Mouse (Mus musculus): Measurements from ENCODE around the gene Jmy.
A peak's percentile ranks its signal among the peaks of the same experiment; 100 is the strongest.
"Not testable (repeated sequence)": the region's sequence is repeated elsewhere in the genome, so short reads cannot be mapped to it uniquely, and the experiment has no call there.

Gene Jmy

GRCm38 (mm10) chr13:93499167-93499972, at the start of gene Jmy:
Jmy (minus strand) TSS chr13:93499808.
- DNase-seq (ENCODE audit: low spot score in 2 of 2), result peak; percentile 82 to 84

- DNase-seq (ENCODE audit: low spot score in 2 of 2), result no peak
These were observed 48.0 kb upstream of the Jmy start for GRCm38 (mm10) chr13:93547641-93548040.

- DNase-seq (ENCODE audit: low spot score in 2 of 2), result no peak
These were observed 46.4 kb upstream of the Jmy start for GRCm38 (mm10) chr13:93546011-93546410.

- no peak for DNase-seq (ENCODE audit: low spot score in 2 of 2)
These were observed 44.7 kb upstream of the Jmy start for GRCm38 (mm10) chr13:93544274-93544673.

- no peak for DNase-seq (ENCODE audit: low spot score in 2 of 2)
These were observed 39.7 kb upstream of the Jmy start for GRCm38 (mm10) chr13:93539311-93539710.

- DNase-seq (ENCODE audit: low spot score in 2 of 2), result no peak
These were observed 19.2 kb upstream of the Jmy start for GRCm38 (mm10) chr13:93518753-93519319.

GRCm38 (mm10) chr13:93517223-93517622, 17.6 kb upstream of the Jmy start:
- no peak for DNase-seq (ENCODE audit: low spot score in 2 of 2)

- no peak for DNase-seq (ENCODE audit: low spot score in 2 of 2)
These were observed 14.6 kb upstream of the Jmy start for GRCm38 (mm10) chr13:93514000-93514795.

GRCm38 (mm10) chr13:93510447-93511180, 11.0 kb upstream of the Jmy start:
- DNase-seq (ENCODE audit: low spot score in 2 of 2), result peak in 1 of 2 experiments; percentile 9

GRCm38 (mm10) chr13:93506920-93507319, 7.3 kb upstream of the Jmy start:
- not testable (repeated sequence) for DNase-seq (ENCODE audit: low spot score in 2 of 2)

GRCm38 (mm10) chr13:93501724-93502123, 2.1 kb upstream of the Jmy start:
- DNase-seq (ENCODE audit: low spot score in 2 of 2), result no peak

- no peak for DNase-seq (ENCODE audit: low spot score in 2 of 2)
These were observed 495 bp upstream of the Jmy start for GRCm38 (mm10) chr13:93499973-93500633.

- DNase-seq (ENCODE audit: low spot score in 2 of 2), result peak; percentile 8 to 11
These were observed 1.1 kb downstream of the Jmy start for GRCm38 (mm10) chr13:93498211-93499166.

- no peak for DNase-seq (ENCODE audit: low spot score in 2 of 2)
These were observed 2.6 kb downstream of the Jmy start for GRCm38 (mm10) chr13:93496977-93497376.

GRCm38 (mm10) chr13:93488510-93488909, 11.1 kb downstream of the Jmy start:
- no peak for DNase-seq (ENCODE audit: low spot score in 2 of 2)

- no peak for DNase-seq (ENCODE audit: low spot score in 2 of 2)
These were observed 11.9 kb downstream of the Jmy start for GRCm38 (mm10) chr13:93487734-93488133.

- DNase-seq (ENCODE audit: low spot score in 2 of 2), result no peak
These were observed 15.3 kb downstream of the Jmy start for GRCm38 (mm10) chr13:93484276-93484675.

- no peak for DNase-seq (ENCODE audit: low spot score in 2 of 2)
These were observed 18.5 kb downstream of the Jmy start for GRCm38 (mm10) chr13:93481110-93481509.

- no peak for DNase-seq (ENCODE audit: low spot score in 2 of 2)
These were observed 21.3 kb downstream of the Jmy start for GRCm38 (mm10) chr13:93478344-93478743.

GRCm38 (mm10) chr13:93468355-93468754, 31.3 kb downstream of the Jmy start:
- no peak for DNase-seq (ENCODE audit: low spot score in 2 of 2)
